Mouse (Mus musculus) heart, postnatal 14 days (tissue): ENCODE results near the gene Mafk. TPM values are rescaled to one million over a fixed set of nuclear protein-coding genes. Genes with fewer than 3 reads are reported as not detected.

Experiments used
- DNase-seq, 2 experiments: peaks; one replicate each; pipeline ENCODE4 v3.0.0; 2021 to 2022
- intact Hi-C: fragments of 180-260 bp; cut with DNase I; formaldehyde crosslinking; loops from one replicate; pipeline ENCODE4 v1.15.1; 2025
- total RNA-seq, 2 experiments: library from RNA; stranded (reverse); gene quantifications; 2 replicates each; pipeline ENCODE4 v1.2.3; 2021

Gene Mafk
- total RNA-seq, 2 experiments from 2014 or later = 23.4 to 26.9 TPM

DNA sequence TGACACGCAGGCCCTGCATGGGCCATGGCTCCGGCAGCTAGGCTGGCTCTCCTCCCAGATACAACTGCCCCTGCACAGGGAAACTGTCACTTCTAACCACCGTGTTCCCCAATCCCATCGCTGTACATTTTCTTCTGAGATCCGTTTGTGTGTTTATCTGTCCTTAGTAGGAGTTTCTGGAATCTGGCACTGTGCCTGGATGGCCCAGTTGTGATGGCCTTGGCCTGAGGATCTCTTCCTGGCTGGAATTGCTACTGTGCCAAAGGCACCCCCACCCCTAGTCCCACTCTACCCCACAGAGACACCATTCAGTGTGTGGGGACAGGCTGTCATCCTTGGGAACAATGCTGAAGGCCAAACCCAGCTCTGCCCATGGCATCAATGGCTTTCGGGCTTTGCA lies 24.7 kb downstream of the Mafk start:
- intact Hi-C loops = loop anchor here (2.0 kb wide), 1 partner anchor 17 kb away; no protein-coding TSS in a partner anchor
- no peak for DNase-seq

DNA sequence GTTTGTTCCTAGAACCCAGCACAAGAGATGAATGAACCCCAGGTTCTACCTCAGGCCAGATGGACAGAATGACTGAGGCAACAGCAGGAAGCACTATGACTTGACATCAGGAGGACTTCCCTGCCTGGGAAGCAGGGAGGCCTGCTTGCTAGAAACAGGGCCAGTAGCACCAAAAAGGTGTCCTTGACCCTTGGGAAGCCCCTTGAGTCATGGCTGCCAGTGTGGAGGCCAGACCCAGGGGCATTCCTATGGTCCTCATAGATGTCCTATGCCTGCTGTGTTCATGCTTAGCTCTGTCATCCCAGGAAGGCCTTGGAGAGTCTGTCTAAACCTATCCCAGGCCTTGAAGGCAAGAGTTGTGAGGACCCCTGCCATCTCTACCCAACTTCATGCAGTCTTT lies 25.1 kb downstream of the Mafk start:
- intact Hi-C loops = loop anchor here (2.0 kb wide), 1 partner anchor 18 kb away; no protein-coding TSS in a partner anchor
- DNase-seq = no peak

DNA sequence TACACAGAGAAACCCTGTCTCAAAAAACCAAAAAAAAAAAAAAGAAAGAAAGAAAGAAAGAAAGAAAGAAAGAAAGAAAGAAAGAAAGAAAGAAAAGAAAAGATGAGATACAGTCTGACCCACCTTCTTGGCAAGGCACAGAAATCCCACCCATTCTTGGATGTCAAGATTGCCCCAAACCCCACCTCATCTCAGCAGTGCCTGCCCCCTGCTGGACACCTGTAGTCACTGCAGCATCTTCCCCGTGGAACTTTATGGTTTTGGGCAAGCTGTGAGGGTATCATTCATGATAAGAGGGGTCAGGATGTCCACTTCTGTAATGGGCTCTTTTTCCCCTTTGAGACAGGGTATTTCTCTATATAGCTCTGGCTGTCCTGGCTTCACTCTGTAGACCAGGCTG lies 26.0 kb downstream of the Mafk start:
- intact Hi-C loops = loop anchor here (2.0 kb wide), 1 partner anchor 18 kb away; no protein-coding TSS in a partner anchor
- DNase-seq = no peak

GRCm38 (mm10) chr5:139818056-139818455 lies 26.7 kb downstream of the Mafk start:
- DNase-seq = no peak
- intact Hi-C loops = loop anchor here (2.0 kb wide), 1 partner anchor 35 kb away; no protein-coding TSS in a partner anchor

- intact Hi-C loops = loop anchor here (2.0 kb wide), 1 partner anchor 36 kb away; no protein-coding TSS in a partner anchor
- DNase-seq = peak in 1 of 2 experiments; percentile 57
These were observed 27.5 kb downstream of the Mafk start for GRCm38 (mm10) chr5:139818801-139819200.

DNA sequence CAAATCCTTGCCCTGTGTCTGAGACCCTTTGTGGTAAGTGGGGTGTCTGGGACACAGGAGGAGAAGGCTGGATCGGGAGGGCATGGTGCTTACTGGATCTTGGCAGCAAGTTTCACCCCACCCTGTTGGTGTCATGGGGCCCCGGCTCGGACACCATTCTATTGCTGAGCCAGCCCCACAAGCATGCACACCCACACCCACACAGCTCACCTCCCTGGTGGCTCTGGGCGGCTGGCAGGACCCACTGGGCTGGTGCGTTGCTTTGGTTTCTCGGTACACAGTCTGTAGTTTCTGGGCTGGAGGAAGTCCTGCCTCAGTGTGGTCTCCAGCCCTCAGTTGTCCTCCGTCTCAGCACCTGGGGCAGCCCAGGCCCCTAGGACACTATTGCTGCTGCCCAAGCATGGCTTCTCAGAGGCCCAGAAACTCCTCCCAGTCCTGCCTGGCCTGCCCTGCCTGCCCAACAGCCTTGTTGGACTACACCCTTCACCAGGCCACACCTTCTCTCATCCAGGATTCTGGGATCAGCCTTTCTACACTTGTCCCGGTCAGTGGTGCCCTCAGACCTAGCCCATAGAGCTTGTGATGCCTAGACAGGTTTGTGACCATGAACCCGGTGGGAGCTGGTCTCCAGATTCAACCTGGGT lies 28.3 kb downstream of the Mafk start, which contains the start of gene Tmem184a:
Gene Tmem184a (minus strand): TSS at position 380 of the 644 bp plus-strand sequence.
- intact Hi-C loops = loop anchor here (2.0 kb wide), 1 partner anchor 37 kb away; no protein-coding TSS in a partner anchor
- no peak for DNase-seq

- no peak for DNase-seq
- intact Hi-C loops = no loop called here
These were observed 30.4 kb downstream of the Mafk start for GRCm38 (mm10) chr5:139821466-139822459.

DNA sequence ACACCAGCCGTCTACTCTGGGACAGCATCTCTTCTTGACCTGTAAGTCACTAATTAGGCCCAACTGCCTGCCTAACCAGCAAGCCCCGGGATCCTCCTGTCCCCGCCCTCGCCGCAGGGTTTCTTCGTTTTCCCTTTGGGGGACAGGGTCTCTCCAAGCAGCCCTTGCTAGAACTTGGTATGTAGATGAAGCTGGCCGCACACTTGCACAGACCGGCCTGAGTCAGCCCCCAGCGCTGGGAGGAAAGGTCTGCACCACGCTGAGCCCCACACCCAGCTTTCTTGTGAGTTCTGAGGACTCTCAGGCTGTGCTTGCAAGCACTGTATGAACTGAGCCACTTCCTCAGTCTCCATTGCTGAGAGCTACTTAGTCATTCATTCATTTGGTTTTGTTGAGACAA lies 33.2 kb downstream of the Mafk start:
- DNase-seq = no peak
- intact Hi-C loops = no loop called here

DNA sequence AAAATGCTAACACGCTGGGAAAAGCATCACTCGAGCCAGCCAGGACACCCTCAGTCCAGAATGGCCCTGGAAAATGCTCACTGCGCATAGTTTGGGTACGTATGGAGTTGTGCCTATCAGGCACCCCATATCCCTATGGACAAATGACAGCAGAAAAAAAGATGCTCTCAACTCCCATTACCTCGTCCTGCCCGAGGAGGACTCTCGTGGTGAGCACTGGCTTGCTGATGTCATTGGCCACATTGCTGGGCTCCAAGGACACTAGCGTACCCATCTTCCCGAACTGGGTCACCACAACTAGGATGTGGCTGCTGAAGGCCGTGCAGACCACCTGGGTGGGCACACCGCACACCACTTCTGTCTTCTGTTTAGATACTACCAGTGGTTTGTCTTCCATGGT lies 34.6 kb downstream of the Mafk start:
- intact Hi-C loops = no loop called here
- no peak for DNase-seq

DNA sequence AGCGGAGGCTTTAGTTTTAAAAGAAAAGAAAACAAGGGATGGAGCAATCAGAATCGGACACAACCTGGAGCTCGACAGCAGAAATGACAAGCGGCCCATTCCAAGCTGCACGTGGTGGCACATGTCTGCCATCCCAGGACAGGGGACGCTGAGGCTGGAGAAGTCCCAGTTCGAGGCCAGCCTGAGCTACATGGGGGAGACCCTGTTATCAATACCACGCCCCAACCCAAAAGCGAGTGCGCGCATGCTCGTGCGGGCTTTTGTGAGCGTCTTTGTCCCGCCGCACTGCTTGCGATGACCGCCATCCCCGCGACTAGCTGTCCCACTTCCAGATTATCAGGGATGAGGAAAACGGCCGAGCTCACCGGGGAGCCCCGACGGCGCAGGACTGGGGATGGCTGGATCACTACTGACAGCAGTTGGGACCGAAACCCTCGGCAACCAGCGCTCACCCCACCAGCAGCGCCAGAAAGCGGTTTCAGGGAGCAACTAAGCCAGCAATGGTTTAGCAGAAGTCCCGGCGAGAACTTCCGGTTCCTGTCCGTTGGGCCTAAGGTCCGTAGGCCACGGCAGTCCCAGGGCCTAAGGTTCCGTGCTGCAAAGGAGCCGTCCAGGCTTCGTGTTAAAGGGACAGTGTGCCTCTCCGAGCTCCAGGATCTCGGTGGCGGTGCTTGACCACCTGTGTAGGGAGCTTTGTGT lies 35.2 kb downstream of the Mafk start, which contains the start of the genes Gm26938 and Psmg3:
Gene Gm26938 (minus strand): TSS at position 51 of the 699 bp plus-strand sequence.
Gene Psmg3 (minus strand): TSS at position 529 of the 699 bp plus-strand sequence.
- peak; percentile 89 to 95 for DNase-seq
- intact Hi-C loops = no loop called here

DNA sequence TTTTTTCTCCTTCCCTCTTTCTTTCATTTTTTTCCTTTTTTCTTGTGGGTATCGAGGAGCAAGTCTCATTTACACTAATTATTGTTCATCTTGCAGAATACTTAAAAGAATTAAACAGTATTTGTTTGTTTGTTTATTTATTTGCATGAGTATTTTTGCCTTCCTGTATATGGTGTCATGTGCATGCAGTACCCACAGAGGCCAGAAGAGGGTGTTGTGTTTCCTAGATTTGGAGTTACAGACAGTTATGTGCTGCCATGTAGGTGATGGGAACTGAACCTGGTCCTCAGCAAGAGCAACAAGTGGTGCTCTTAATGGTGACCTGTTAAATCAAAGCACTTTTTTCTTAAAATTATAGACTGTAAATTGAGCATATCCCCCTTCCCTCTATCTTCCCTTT lies 36.3 kb downstream of the Mafk start:
- DNase-seq = no peak
- intact Hi-C loops = no loop called here

GRCm38 (mm10) chr5:139829384-139829783 lies 38.1 kb downstream of the Mafk start:
- intact Hi-C loops = no loop called here
- no peak for DNase-seq

GRCm38 (mm10) chr5:139830734-139831133 lies 39.4 kb downstream of the Mafk start:
- intact Hi-C loops = loop anchor here (10.0 kb wide), 1 partner anchor 584 kb away; the partner anchor contains the start of gene Eif3b

GRCm38 (mm10) chr5:139832125-139832524 lies 40.8 kb downstream of the Mafk start:
- intact Hi-C loops = loop anchor here (10.0 kb wide), 1 partner anchor 583 kb away; the partner anchor contains the start of gene Eif3b
- no peak for DNase-seq

More at GRCm38 (mm10) chr5:139830734-139831133, 39.4 kb downstream of the Mafk start:
- DNase-seq = no peak

- no peak for DNase-seq
- intact Hi-C loops = loop anchor here (2.0 to 10.0 kb wide), 3 partner anchors 305 to 702 kb away; partner anchors contain the start of gene Eif3b
These were observed 44.4 kb downstream of the Mafk start for GRCm38 (mm10) chr5:139835706-139836105.

DNA sequence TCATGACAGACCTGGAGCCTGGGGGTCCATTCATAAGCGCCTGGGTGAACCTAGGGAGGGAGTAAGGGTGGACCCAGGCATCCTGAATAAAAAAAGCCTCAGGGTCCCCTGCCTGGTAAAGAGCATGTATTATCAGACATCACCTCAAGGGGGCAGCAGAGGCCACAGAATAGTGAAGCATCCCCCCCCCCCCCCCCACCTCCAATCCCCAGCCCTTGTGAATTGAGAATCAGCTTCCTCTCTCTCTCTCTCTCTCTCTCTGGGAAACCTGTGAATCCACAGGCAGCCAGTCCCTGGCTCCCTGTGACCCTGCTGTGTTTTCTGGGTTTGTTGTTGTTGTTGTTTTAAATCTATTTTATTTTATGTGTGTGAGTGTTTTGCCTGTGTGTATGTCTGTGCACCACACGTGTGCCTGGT lies 47.2 kb downstream of the Mafk start:
- intact Hi-C loops = loop anchor here (1.0 to 10.0 kb wide), 7 partner anchors 70 to 699 kb away; partner anchors contain the start of gene Eif3b
- peak; percentile 68 to 84 for DNase-seq

- no peak for DNase-seq
- intact Hi-C loops = loop anchor here (1.0 to 10.0 kb wide), 7 partner anchors 70 to 698 kb away; partner anchors contain the start of gene Eif3b
These were observed 47.8 kb downstream of the Mafk start for GRCm38 (mm10) chr5:139839142-139839541.

DNA sequence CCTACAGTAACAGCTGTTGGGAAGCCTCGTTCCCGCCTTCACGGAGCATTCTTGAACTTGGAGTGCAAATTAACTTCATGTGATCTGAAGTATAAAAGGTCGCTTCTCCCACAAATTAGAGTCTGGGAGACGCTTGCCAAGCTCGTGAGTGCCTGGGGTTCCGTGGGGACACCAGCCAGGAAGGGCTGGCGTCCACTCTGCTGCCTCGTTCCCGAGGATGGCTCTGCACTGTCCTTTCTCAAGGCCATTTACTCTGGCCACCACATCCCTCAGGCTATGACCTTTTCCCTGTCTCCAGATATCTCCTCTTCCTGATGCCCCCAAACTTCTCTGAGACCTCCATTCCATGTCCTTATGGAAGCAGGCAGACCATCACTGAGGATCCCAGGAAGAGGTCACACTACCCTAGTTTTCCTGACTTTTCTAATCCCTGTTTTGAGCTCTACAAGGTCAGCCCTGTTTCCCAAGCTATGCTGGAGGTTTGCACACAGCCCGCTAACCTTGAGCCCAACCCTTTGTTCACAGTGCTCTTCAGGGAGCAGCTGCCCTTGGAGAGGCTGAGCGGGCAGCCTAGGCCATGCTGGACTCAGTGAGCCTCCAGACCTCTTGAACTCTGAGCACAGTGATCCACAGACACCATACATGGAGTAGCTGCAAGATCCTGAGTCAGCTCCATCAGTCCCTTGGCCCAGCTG lies 58.5 kb downstream of the Mafk start:
- DNase-seq = peak in 1 of 2 experiments; percentile 7
- intact Hi-C loops = no loop called here
